Mouse (Mus musculus): ENCODE data around the gene Btbd8. TPM values are rescaled to one million over a fixed set of nuclear protein-coding genes. Genes with fewer than 3 reads are reported as not detected.

Btbd8 gene
- polyA plus RNA-seq, 1 experiment from 2014 or later: 25.1 TPM

DNA sequence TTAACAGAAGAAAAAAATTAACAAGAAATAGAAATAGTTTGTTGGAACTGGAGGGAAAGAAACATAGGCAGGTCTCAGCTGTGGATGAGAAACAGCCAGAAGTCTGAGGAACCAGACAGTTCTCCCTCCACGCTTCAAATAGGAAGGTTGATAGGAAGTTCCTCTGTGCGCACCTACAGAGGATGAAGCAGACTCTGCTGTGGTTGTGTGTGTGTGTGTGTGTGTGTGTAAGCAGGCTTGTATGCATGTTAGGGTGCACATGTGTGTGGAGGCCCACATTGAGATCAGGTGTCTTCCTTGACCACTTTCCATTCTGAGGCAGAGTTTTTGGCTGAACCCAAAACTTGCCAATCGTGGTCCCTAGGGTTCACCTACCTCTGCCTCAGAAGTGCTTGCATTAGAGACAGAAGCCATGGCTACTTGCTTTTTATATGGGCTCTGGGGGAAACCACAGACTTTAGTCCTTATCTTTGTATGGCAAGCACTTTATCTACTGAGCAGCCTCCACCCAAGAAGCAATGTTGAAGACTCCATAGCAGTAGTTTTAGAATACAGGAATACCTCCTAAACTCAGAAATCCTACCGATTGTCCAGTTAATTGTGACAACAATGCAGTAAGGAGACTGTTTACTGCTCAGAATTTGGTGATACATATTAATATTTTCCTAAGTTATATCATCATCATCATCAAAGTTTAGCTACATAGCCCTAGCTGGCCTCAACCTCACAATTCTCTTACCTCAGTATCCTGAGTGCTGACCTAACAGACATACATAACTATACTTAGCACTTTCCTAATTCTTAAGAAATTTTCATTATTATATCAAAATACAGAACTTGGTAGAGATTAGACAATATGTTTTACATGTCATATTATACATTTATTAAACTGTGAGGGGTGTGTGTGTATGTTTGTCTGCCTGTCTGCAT lies 24.6 kb downstream of the Btbd8 start:
- no peak for ATAC-seq (replicated peaks)
- Histone ChIP-seq H3K27me3 (no peaks in the 10 kb centered on the region), H3K9me3 (no peaks in the 10 kb centered on the region), H3K4me2 (replicated peaks) (no peak overlapping the region), H3K9ac (replicated peaks) (no peak overlapping the region), H3K4me3 (no peak overlapping the region), H3K27ac (replicated peaks) (no peak overlapping the region), H3K36me3 (no peaks in the 10 kb centered on the region), H3K4me1 (no peaks in the 10 kb centered on the region)
- 92% methylated on average over 4 of the region's 4 CpGs for WGBS

- Histone ChIP-seq H3K4me1 (no peaks in the 10 kb centered on the region), H3K4me3 (no peak overlapping the region), H3K4me2 (replicated peaks) (no peak overlapping the region), H3K27ac (replicated peaks) (no peak overlapping the region), H3K9ac (replicated peaks) (no peak overlapping the region), H3K27me3 (no peaks in the 10 kb centered on the region), H3K36me3 (no peaks in the 10 kb centered on the region), H3K9me3 (no peaks in the 10 kb centered on the region)
- WGBS: 20% methylated on average over 5 of the region's 5 CpGs
- ATAC-seq (replicated peaks): no peak
These were observed 28.7 kb downstream of the Btbd8 start for GRCm38 (mm10) chr5:107466501-107466900.

GRCm38 (mm10) chr5:107467098-107467497 lies 29.3 kb downstream of the Btbd8 start:
- WGBS: 73% methylated on average over 4 of the region's 4 CpGs

DNA sequence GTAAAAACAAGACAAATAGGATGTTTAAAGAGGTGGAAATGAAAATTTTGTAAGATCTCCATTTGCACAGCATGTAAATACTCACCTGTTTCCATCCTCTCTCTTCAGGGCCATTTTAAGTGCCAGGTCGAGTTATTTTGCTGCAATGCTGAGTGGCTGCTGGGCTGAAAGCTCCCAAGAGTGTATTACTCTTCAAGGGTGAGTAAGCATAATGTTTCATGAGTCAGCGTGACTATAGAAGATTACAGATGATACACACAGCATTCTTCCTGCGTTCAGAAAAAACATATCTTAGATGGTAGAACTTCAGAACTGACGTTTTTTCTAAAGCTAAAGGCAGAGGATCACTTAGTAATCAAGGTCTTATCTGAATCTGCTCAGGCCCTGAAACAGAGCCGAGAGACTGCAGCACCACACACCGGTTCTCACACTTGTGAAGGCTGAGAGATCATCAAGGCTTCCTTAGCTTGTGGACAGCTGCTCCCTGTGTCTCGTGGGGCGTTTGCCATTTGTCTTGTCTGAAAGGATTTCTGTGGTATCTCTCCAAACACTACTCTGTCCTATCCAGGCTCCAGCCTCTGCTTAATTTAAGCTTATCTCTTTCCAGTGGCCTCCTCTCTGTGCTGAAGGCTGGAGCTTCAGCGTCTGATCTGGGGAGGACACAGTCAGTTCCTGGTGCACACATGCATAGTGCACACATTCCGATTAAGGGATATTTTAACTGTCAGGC lies 33.0 kb downstream of the Btbd8 start:
- Histone ChIP-seq H3K4me1 (no peaks in the 10 kb centered on the region), H3K27ac (replicated peaks) (no peak overlapping the region), H3K4me3 (no peak overlapping the region), H3K9ac (replicated peaks) (no peak overlapping the region), H3K4me2 (replicated peaks) (no peak overlapping the region), H3K9me3 (no peaks in the 10 kb centered on the region), H3K36me3 (no peaks in the 10 kb centered on the region), H3K27me3 (no peaks in the 10 kb centered on the region)
- no peak for ATAC-seq (replicated peaks)
- WGBS: 88% methylated on average over 10 of the region's 10 CpGs

More at GRCm38 (mm10) chr5:107467098-107467497, 29.3 kb downstream of the Btbd8 start:
- no peak for ATAC-seq (replicated peaks)
- H3K4me2 ChIP-seq (replicated peaks): no peak overlapping the region
- H3K9me3 ChIP-seq: no peaks in the 10 kb centered on the region
- no peaks in the 10 kb centered on the region for H3K27me3 ChIP-seq
- H3K36me3 ChIP-seq: no peaks in the 10 kb centered on the region
- H3K4me3 ChIP-seq: no peak overlapping the region
- no peak overlapping the region for H3K9ac ChIP-seq (replicated peaks)
- H3K27ac ChIP-seq (replicated peaks): no peak overlapping the region
- H3K4me1 ChIP-seq: no peaks in the 10 kb centered on the region

DNA sequence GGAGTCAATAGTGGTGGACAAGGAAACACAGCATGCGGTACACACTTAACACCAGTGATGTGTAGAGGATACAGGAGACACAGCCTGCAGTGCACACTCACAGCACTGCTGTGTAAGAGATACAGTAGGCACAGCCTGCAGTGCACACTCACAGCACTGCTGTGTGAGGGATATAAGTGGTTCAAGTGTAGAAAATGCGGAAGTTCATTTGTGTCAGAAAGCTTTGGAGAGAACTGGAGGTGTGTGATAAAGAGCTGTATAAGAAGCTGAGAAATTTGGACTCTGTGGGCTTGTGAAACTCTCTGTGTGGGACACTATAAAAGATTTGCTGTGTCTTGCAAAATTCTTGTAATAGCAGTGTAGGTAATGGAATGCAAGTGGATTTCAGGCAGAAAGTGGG lies 42.4 kb downstream of the Btbd8 start:
- WGBS: 95% methylated on average over 2 of the region's 2 CpGs
- H3K36me3 ChIP-seq: no peaks in the 10 kb centered on the region
- H3K27ac ChIP-seq (replicated peaks): no peak overlapping the region
- no peak overlapping the region for H3K4me3 ChIP-seq
- H3K4me1 ChIP-seq: no peaks in the 10 kb centered on the region
- H3K9ac ChIP-seq (replicated peaks): no peak overlapping the region
- ATAC-seq (replicated peaks): no peak
- no peak overlapping the region for H3K4me2 ChIP-seq (replicated peaks)
- no peaks in the 10 kb centered on the region for H3K27me3 ChIP-seq
- H3K9me3 ChIP-seq: no peaks in the 10 kb centered on the region

DNA sequence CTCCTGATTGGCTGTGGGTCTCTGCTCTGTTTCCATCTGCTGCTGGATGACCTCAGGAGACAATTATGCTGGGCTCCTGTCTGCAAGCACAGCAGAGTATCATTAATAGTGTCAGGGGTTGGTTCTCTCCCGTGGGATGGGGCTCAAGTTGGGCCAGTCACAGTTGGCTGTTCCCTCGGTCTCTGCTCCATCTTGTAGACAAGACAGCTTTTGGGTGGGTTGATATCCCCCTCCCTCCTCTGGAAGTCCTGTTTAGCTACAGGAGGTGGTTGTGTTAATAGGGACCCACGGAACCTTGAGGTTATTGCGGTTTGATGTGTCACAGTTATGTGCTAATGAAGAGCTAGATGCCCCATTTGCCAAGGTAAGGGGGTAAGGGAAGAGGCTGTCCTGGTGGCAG lies 51.2 kb downstream of the Btbd8 start:
- ATAC-seq (replicated peaks): no peak
- H3K9me3 ChIP-seq: no peaks in the 10 kb centered on the region
- no peaks in the 10 kb centered on the region for H3K36me3 ChIP-seq
- H3K4me3 ChIP-seq: no peak overlapping the region
- no peaks in the 10 kb centered on the region for H3K4me1 ChIP-seq
- no peak overlapping the region for H3K9ac ChIP-seq (replicated peaks)
- no peak overlapping the region for H3K27ac ChIP-seq (replicated peaks)
- 80% methylated on average over 4 of the region's 4 CpGs for WGBS
- no peaks in the 10 kb centered on the region for H3K27me3 ChIP-seq
- H3K4me2 ChIP-seq (replicated peaks): no peak overlapping the region

DNA sequence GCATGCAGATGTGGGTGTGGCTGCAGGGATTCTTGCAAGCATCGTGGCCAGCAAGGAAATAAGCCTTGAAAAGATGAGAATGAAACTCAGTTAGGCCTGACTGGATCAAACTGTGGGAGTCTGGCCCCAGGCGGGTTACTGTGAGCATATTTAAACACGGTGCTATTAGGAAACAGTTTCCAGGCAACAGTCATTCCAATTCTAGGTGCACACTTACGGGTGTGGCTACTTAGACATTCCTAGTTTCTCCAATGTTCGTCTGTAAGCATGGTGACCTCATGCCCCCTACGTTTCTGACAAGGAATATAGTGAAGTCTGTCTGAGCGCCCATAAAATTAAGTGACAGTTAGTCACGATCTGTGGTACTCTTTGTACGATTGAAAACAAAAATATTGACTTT lies 53.2 kb downstream of the Btbd8 start:
- no peak for ATAC-seq (replicated peaks)
- H3K27ac ChIP-seq (replicated peaks): no peak overlapping the region
- H3K4me1 ChIP-seq: peaks cover 2% of the 10 kb centered on the region
- H3K4me2 ChIP-seq (replicated peaks): no peak overlapping the region
- H3K36me3 ChIP-seq: no peaks in the 10 kb centered on the region
- WGBS: 81% methylated on average over 9 of the region's 9 CpGs
- H3K9me3 ChIP-seq: no peaks in the 10 kb centered on the region
- H3K27me3 ChIP-seq: no peaks in the 10 kb centered on the region
- no peak overlapping the region for H3K4me3 ChIP-seq
- H3K9ac ChIP-seq (replicated peaks): no peak overlapping the region

- H3K4me2 ChIP-seq (replicated peaks): no peak overlapping the region
- WGBS: 89% methylated on average over 2 of the region's 2 CpGs
- H3K4me1 ChIP-seq: peaks cover 11% of the 10 kb centered on the region
- H3K27ac ChIP-seq (replicated peaks): no peak overlapping the region
- no peaks in the 10 kb centered on the region for H3K9me3 ChIP-seq
- no peak overlapping the region for H3K9ac ChIP-seq (replicated peaks)
- no peak for ATAC-seq (replicated peaks)
- no peak overlapping the region for H3K4me3 ChIP-seq
- H3K36me3 ChIP-seq: no peaks in the 10 kb centered on the region
- no peaks in the 10 kb centered on the region for H3K27me3 ChIP-seq
These were observed 54.7 kb downstream of the Btbd8 start for GRCm38 (mm10) chr5:107492471-107492870.

GRCm38 (mm10) chr5:107494759-107495158 lies 57.0 kb downstream of the Btbd8 start:
- Histone ChIP-seq H3K36me3 (no peaks in the 10 kb centered on the region), H3K27me3 (no peaks in the 10 kb centered on the region), H3K4me1 (peaks cover 25% of the 10 kb centered on the region), H3K9me3 (no peaks in the 10 kb centered on the region), H3K27ac (replicated peaks) (peak overlapping the region; percentile 46), H3K4me3 (no peak overlapping the region), H3K9ac (replicated peaks) (no peak overlapping the region), H3K4me2 (replicated peaks) (no peak overlapping the region)
- no peak for ATAC-seq (replicated peaks)
- WGBS: 95% methylated on average over 5 of the region's 5 CpGs

DNA sequence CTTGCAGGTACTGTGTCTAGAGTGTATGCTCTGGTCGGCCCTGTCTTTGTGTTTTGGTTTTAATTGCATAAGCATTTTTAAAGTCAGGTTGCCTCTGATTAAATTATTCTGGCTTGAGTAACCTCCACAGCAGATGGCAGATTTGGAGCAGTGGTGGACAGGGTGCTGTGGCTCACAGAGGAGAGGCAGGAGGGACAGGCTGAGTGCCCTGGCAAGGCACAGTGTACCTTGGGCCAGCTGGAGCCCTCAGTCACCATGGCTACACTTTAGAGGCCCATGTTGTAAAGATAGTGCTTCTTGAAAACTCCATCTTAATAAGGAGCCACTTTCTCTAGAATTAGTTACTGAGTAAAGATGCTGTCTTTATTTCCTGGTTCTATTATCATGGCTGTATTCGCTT lies 58.2 kb downstream of the Btbd8 start:
- Histone ChIP-seq H3K4me2 (replicated peaks) (no peak overlapping the region), H3K4me1 (peaks cover 35% of the 10 kb centered on the region), H3K36me3 (no peaks in the 10 kb centered on the region), H3K4me3 (no peak overlapping the region), H3K27me3 (no peaks in the 10 kb centered on the region), H3K27ac (replicated peaks) (peak overlapping the region; percentile 9; the same call in 1 of the 2 replicates), H3K9me3 (no peaks in the 10 kb centered on the region), H3K9ac (replicated peaks) (no peak overlapping the region)
- WGBS: 73% methylated on average over 2 of the region's 2 CpGs
- ATAC-seq (replicated peaks): 0 out of 2 replicates have a peak, but pooled peaks have one; percentile 33

DNA sequence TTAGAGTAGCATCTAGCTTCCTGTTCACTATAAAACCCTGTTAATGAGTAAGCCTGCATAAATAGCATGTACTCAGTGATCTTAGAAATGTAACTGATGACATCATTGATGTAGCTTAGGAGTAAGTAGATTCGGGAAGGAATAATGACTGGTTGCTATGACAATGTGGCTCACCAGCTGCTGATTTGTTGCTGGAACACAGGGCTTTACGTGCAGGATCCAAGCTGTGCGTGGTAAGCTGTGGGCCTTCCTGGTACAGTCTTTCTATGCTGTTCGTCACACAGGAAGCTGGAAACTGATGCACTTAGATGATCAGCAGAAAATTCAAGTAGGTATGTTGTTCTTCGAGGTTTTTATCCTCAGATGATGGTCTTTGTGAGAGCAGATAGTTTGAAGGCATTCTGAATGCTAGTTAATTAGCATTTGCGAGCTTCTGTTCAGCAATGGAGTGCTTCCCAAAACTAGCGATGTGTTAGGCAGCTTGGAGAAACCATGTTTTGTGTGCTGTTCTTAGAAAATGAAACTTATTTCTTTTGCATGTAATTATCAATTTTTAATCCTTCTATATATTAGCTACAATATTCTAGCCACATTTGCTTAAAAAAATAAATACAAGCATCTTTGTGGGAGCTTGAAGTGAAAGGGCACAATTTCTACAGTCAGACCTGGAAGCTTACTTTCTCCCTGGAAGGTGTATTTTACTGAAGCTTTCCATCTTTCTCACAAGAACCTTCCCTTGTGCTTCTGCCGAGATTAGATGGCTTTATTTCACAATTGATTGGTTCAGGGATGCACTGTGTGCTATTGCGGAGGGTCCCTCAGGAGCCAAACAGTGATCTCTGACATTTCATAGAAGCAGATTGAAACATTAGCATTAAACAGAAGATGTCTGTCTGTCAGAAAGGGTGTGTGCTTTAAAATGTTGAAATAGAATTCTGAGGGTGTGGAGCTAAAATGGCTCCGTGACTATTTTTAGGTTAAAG lies 60.0 kb downstream of the Btbd8 start:
- Histone ChIP-seq H3K36me3 (peaks cover 2% of the 10 kb centered on the region; the same call in 1 of the 2 replicates), H3K9me3 (no peaks in the 10 kb centered on the region), H3K27me3 (no peaks in the 10 kb centered on the region), H3K4me3 (peak overlapping the region; percentile 37), H3K9ac (replicated peaks) (peak overlapping the region; percentile 61), H3K27ac (replicated peaks) (peak overlapping the region; percentile 91), H3K4me1 (peaks cover 48% of the 10 kb centered on the region), H3K4me2 (replicated peaks) (peak overlapping the region; percentile 58)
- ATAC-seq (replicated peaks): peak; percentile 96
- WGBS: 18% methylated on average over 10 of the region's 10 CpGs

Data from forebrain, embryonic 15.5 days (tissue).